Mouse (Mus musculus): ENCODE data around the gene Krt13. TPM values are rescaled to one million over a fixed set of nuclear protein-coding genes. Genes with fewer than 3 reads are reported as not detected.

Krt13 gene
- polyA plus RNA-seq, 1 experiment from 2014 or later: 4.5 TPM

DNA sequence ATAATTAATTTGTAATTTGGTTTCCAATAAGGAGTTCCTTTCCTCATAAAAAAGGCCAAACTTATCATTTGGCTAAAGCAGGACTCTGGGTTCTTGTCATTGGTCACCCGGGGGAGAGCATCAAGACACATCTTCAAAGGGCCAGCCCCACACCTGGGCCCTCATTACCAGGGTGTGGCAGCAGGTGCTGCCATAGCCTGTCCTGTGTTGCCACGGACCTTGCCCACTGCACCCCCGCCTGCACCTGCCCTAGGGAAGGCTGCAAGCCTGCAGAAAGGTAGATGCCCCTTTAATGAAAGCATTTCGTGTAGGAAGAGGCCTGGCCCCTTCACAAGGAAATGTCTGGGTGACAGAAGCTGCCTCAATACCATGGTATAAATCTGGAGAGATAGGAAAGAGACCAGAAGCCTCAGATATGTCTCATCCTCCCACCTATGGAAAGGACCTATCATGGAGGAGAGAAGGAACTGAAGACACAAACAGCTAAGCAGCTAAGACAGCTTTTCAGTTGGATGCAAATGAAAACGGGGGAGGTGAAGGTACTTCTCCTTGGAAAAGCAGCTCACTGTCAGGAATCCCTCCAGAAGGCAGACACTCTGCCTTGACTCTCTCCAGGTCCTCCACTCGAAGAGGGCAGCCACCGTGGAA, 32.9 kb downstream of the Krt13 start:
- WGBS: 61% methylated on average over 7 of the region's 7 CpGs
- Histone ChIP-seq H3K4me1 (replicated peaks; ENCODE audit: control insufficient read depth, insufficient read depth, low read length) (no peaks in the 10 kb centered on the region), H3K27me3 (ENCODE audit: control insufficient read depth, insufficient read depth, low read depth, low read length) (no peaks in the 10 kb centered on the region), H3K36me3 (ENCODE audit: control insufficient read depth, insufficient read depth, low read length) (no peaks in the 10 kb centered on the region), H3K27ac (ENCODE audit: low read length) (no peak overlapping the region), H3K4me3 (ENCODE audit: low read length) (no peak overlapping the region), H3K9me3 (ENCODE audit: control insufficient read depth, low read length) (no peaks in the 10 kb centered on the region), H3K4me2 (ENCODE audit: low read depth, low read length) (no peak overlapping the region), H3K9ac (ENCODE audit: low read length) (no peak overlapping the region)
- no peak for ATAC-seq (ENCODE audit: low read depth)

DNA sequence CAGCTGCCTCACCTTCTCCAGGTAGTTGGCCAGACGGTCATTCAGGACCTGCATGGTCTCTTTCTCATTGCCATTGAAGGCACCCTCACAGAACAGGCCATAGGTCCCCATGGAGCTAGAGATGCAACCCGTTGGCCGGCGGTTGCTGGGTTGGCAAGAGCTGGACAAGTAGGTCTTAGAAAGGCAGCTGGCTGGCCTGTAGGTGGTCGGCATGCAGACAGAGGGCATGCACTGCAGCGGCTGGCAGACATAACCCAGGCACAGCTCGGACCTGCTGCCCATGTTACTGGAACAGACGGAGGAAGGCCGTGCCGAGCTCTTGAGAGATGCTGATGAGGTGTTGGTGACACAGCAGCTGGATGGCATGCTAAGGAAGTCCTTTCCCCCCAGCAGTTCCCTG, 33.5 kb downstream of the Krt13 start, which contains the start of gene Krt32:
Gene Krt32, minus strand, starts transcription at position 366 of the 400 bp plus-strand sequence.
- Histone ChIP-seq H3K27ac (ENCODE audit: low read length) (no peak within 1 kb of the TSS), H3K9ac (ENCODE audit: low read length) (no peak within 1 kb of the TSS), H3K4me3 (ENCODE audit: low read length) (no peak within 1 kb of the TSS), H3K36me3 (ENCODE audit: control insufficient read depth, insufficient read depth, low read length) (no peaks in the 10 kb centered on the region), H3K9me3 (ENCODE audit: control insufficient read depth, low read length) (no peaks in the 10 kb centered on the region), H3K27me3 (ENCODE audit: control insufficient read depth, insufficient read depth, low read depth, low read length) (no peaks in the 10 kb centered on the region), H3K4me1 (replicated peaks; ENCODE audit: control insufficient read depth, insufficient read depth, low read length) (no peaks in the 10 kb centered on the region), H3K4me2 (ENCODE audit: low read depth, low read length) (no peak within 1 kb of the TSS)
- no peak for ATAC-seq (ENCODE audit: low read depth)
- 83% methylated on average over 10 of the region's 10 CpGs for WGBS

DNA sequence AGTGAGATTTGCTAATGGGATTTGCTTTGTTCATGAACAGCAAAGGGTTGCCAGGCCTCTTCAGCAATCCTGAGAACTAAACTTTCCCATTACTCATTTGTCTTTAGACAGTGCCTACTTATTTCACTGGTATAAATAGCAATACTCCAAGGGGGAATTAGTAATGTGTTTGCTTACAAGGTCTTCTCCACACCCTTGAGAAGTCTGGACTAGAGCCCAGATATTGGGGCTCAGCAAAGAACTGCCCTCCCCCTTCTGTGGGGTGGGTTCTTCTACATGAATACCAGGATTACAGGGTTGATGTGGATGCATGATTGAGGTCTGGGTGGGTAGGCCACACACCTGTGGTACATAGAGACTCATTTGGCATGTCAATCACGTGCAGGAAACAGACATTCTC, 47.5 kb downstream of the Krt13 start:
- no peak overlapping the region for H3K4me3 ChIP-seq (ENCODE audit: low read length)
- peak overlapping the region; percentile 44; the same call in 1 of the 2 replicates for H3K27ac ChIP-seq (ENCODE audit: low read length)
- no peaks in the 10 kb centered on the region for H3K9me3 ChIP-seq (ENCODE audit: control insufficient read depth, low read length)
- H3K4me1 ChIP-seq (replicated peaks; ENCODE audit: control insufficient read depth, insufficient read depth, low read length): no peaks in the 10 kb centered on the region
- no peaks in the 10 kb centered on the region for H3K36me3 ChIP-seq (ENCODE audit: control insufficient read depth, insufficient read depth, low read length)
- ATAC-seq (ENCODE audit: low read depth): peak; percentile 43; the same call in 1 of the 2 replicates
- H3K9ac ChIP-seq (ENCODE audit: low read length): no peak overlapping the region
- 39% methylated on average over 1 of the region's 1 CpGs for WGBS
- no peaks in the 10 kb centered on the region for H3K27me3 ChIP-seq (ENCODE audit: control insufficient read depth, insufficient read depth, low read depth, low read length)
- H3K4me2 ChIP-seq (ENCODE audit: low read depth, low read length): no peak overlapping the region

Other genes starting within 250 kb of the Krt13 start
- gene Krtap9-1, start 248.2 kb downstream of the Krt13 start, polyA plus RNA-seq (2015; fragmentation: Nextera tagmentation; extraction: Ambion mirVana): not detected in 2 replicates
- not detected in 2 replicates for gene Gm11567, start 242.4 kb downstream of the Krt13 start, polyA plus RNA-seq (2015; fragmentation: Nextera tagmentation; extraction: Ambion mirVana)
- not detected in 2 replicates for gene Krtap31-1, start 213.6 kb downstream of the Krt13 start, polyA plus RNA-seq (2015; fragmentation: Nextera tagmentation; extraction: Ambion mirVana)
- gene Gm11565, start 206.8 kb downstream of the Krt13 start, polyA plus RNA-seq (2015; fragmentation: Nextera tagmentation; extraction: Ambion mirVana): not detected in 2 replicates
- not detected in 2 replicates for gene Krtap31-2, start 185.3 kb downstream of the Krt13 start, polyA plus RNA-seq (2015; fragmentation: Nextera tagmentation; extraction: Ambion mirVana)
- not detected in 2 replicates for gene Krtap9-5, start 173.1 kb downstream of the Krt13 start, polyA plus RNA-seq (2015; fragmentation: Nextera tagmentation; extraction: Ambion mirVana)
- gene Krtap29-1, start 142.5 kb downstream of the Krt13 start, polyA plus RNA-seq (2015; fragmentation: Nextera tagmentation; extraction: Ambion mirVana): not detected in 2 replicates
- not detected in 2 replicates for gene Krtap16-1, start 135.0 kb downstream of the Krt13 start, polyA plus RNA-seq (2015; fragmentation: Nextera tagmentation; extraction: Ambion mirVana)
- 0.83 and 1.2 TPM in 2 replicates for gene Krtap17-1, start 127.6 kb downstream of the Krt13 start, polyA plus RNA-seq (2015; fragmentation: Nextera tagmentation; extraction: Ambion mirVana)
- not detected in 2 replicates for gene Krt33a, start 105.4 kb downstream of the Krt13 start, polyA plus RNA-seq (2015; fragmentation: Nextera tagmentation; extraction: Ambion mirVana)
- gene Krt33b, start 91.7 kb downstream of the Krt13 start, polyA plus RNA-seq (2015; fragmentation: Nextera tagmentation; extraction: Ambion mirVana): not detected in 2 replicates
- 0.21 and 0.44 TPM in 2 replicates for gene Krt34, start 80.0 kb downstream of the Krt13 start, polyA plus RNA-seq (2015; fragmentation: Nextera tagmentation; extraction: Ambion mirVana)
- gene Krt31, start 71.0 kb downstream of the Krt13 start, polyA plus RNA-seq (2015; fragmentation: Nextera tagmentation; extraction: Ambion mirVana): 0.10 and 0.21 TPM in 2 replicates
- not detected in 2 replicates for gene Krt32, start 33.3 kb downstream of the Krt13 start, polyA plus RNA-seq (2015; fragmentation: Nextera tagmentation; extraction: Ambion mirVana)
- not detected in 2 replicates for gene Krt35, start 25.3 kb downstream of the Krt13 start, polyA plus RNA-seq (2015; fragmentation: Nextera tagmentation; extraction: Ambion mirVana)
- gene Krt36, start 15.9 kb downstream of the Krt13 start, polyA plus RNA-seq (2015; fragmentation: Nextera tagmentation; extraction: Ambion mirVana): 0.20 TPM in 1 of 2 replicates, not detected in the other
- gene Krt15, start 14.4 kb upstream of the Krt13 start, polyA plus RNA-seq (2015; fragmentation: Nextera tagmentation; extraction: Ambion mirVana): 59.9 and 78.6 TPM in 2 replicates
- 349 and 432 TPM in 2 replicates for gene Krt19, start 27.1 kb upstream of the Krt13 start, polyA plus RNA-seq (2015; fragmentation: Nextera tagmentation; extraction: Ambion mirVana)
- not detected in 2 replicates for gene Krt9, start 71.7 kb upstream of the Krt13 start, polyA plus RNA-seq (2015; fragmentation: Nextera tagmentation; extraction: Ambion mirVana)
- gene Krt14, start 86.0 kb upstream of the Krt13 start, polyA plus RNA-seq (2015; fragmentation: Nextera tagmentation; extraction: Ambion mirVana): 2.1 and 5.0 TPM in 2 replicates
- not detected in 2 replicates for gene Krt16, start 127.3 kb upstream of the Krt13 start, polyA plus RNA-seq (2015; fragmentation: Nextera tagmentation; extraction: Ambion mirVana)
- gene Krt17, start 139.5 kb upstream of the Krt13 start, polyA plus RNA-seq (2015; fragmentation: Nextera tagmentation; extraction: Ambion mirVana): 8.4 and 15.5 TPM in 2 replicates
- not detected in 2 replicates for gene Krt42, start 148.3 kb upstream of the Krt13 start, polyA plus RNA-seq (2015; fragmentation: Nextera tagmentation; extraction: Ambion mirVana)
- gene Eif1, start 198.3 kb upstream of the Krt13 start, polyA plus RNA-seq (2015; fragmentation: Nextera tagmentation; extraction: Ambion mirVana): 1,740 and 1,854 TPM in 2 replicates
- gene Gast, start 212.8 kb upstream of the Krt13 start, polyA plus RNA-seq (2015; fragmentation: Nextera tagmentation; extraction: Ambion mirVana): not detected in 2 replicates
- 19.2 and 19.7 TPM in 2 replicates for gene Hap1, start 234.6 kb upstream of the Krt13 start, polyA plus RNA-seq (2015; fragmentation: Nextera tagmentation; extraction: Ambion mirVana)

Data from lung, embryonic 16.5 days (tissue).